Mouse (Mus musculus): ENCODE measurements around the gene Ccdc113. TPM values are rescaled to one million over a fixed set of nuclear protein-coding genes. Genes with fewer than 3 reads are reported as not detected.

Gene Ccdc113
- polyA plus RNA-seq, 1 experiment = not detected

DNA sequence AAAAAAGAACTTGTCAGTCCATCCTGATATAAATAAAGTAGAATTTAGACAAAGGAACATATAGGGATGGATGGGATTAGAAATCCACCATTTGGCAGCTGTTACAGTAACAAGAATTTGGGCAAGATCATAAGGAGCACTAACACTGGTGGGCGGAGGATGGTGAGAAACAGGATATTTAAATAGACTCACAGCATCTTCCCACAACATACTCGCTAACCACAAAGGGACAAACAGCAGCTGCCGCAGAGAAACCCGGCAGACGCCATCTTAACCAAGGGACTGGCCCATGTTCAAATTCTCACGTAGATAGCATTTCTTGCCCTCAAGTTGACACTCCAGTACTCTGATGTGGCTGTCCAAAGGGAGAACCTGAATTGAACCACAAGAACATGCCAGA lies 17.0 kb upstream of the Ccdc113 start:
- H3K79me3 ChIP-seq (ENCODE audit: low read depth) = no peaks in the 10 kb centered on the region
- H3K79me2 ChIP-seq (ENCODE audit: control insufficient read depth, insufficient read depth) = no peaks in the 10 kb centered on the region
- no peak overlapping the region for H3ac ChIP-seq (ENCODE audit: control insufficient read depth, insufficient read length, low read depth)
- no peaks in the 10 kb centered on the region for H3K36me3 ChIP-seq (ENCODE audit: control insufficient read depth, insufficient read depth)
- no peaks in the 10 kb centered on the region for H3K27me3 ChIP-seq (ENCODE audit: control insufficient read depth, insufficient read depth, insufficient read length)
- TF ChIP-seq CEBPB (IDR thresholded peaks at IDR 0.05; ENCODE audit: low read depth) (no peak), CTCF (IDR thresholded peaks at IDR 0.05; ENCODE audit: control insufficient read depth, insufficient read depth, insufficient read length) (no peak), FOSL1 (IDR thresholded peaks at IDR 0.05; ENCODE audit: insufficient read depth, low read length, poor library complexity, severe bottlenecking) (no peak), MAX (IDR thresholded peaks at IDR 0.05) (no peak), MYOD1 (IDR thresholded peaks at IDR 0.05; ENCODE audit: control insufficient read depth, insufficient read length, low read depth) (peak; percentile 38), MYOG (IDR thresholded peaks at IDR 0.05; ENCODE audit: control insufficient read depth, extremely low read depth, insufficient read length) (no peak), USF1 (IDR thresholded peaks at IDR 0.05; ENCODE audit: low read depth) (no peak)
- no peak overlapping the region for H3K4me3 ChIP-seq (ENCODE audit: insufficient read depth, poor library complexity, severe bottlenecking)

DNA sequence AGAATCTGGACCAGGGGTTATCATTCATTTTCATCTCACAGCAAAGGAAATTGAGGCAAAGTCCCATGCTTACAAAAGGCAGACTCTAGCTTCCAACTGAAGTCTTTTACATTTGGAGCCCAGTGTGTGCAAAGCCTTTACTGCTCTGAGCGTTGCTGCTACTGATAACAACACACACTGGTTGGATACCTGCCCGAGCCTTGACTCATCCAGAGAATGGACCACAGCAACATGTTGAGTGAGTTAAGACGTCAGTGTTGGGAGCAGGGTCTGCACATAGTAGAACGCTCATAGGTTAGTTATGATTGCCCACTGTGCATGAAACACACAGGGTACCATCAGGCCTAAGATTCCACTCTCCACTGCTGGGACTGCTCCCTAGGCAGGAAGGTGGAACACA lies 9.9 kb upstream of the Ccdc113 start:
- Histone ChIP-seq H3K27me3 (ENCODE audit: control insufficient read depth, insufficient read depth, insufficient read length) (peaks cover 26% of the 10 kb centered on the region), H3ac (ENCODE audit: control insufficient read depth, insufficient read length, low read depth) (no peak overlapping the region), H3K36me3 (ENCODE audit: control insufficient read depth, insufficient read depth) (no peaks in the 10 kb centered on the region), H3K79me3 (ENCODE audit: low read depth) (no peaks in the 10 kb centered on the region), H3K79me2 (ENCODE audit: control insufficient read depth, insufficient read depth) (no peaks in the 10 kb centered on the region), H3K4me3 (ENCODE audit: insufficient read depth, poor library complexity, severe bottlenecking) (no peak overlapping the region)
- TF ChIP-seq MYOG (IDR thresholded peaks at IDR 0.05; ENCODE audit: control insufficient read depth, extremely low read depth, insufficient read length) (no peak), MYOD1 (IDR thresholded peaks at IDR 0.05; ENCODE audit: control insufficient read depth, insufficient read length, low read depth) (no peak), MAX (IDR thresholded peaks at IDR 0.05) (no peak), CEBPB (IDR thresholded peaks at IDR 0.05; ENCODE audit: low read depth) (no peak), USF1 (IDR thresholded peaks at IDR 0.05; ENCODE audit: low read depth) (no peak), FOSL1 (IDR thresholded peaks at IDR 0.05; ENCODE audit: insufficient read depth, low read length, poor library complexity, severe bottlenecking) (no peak), CTCF (IDR thresholded peaks at IDR 0.05; ENCODE audit: control insufficient read depth, insufficient read depth, insufficient read length) (no peak)

DNA sequence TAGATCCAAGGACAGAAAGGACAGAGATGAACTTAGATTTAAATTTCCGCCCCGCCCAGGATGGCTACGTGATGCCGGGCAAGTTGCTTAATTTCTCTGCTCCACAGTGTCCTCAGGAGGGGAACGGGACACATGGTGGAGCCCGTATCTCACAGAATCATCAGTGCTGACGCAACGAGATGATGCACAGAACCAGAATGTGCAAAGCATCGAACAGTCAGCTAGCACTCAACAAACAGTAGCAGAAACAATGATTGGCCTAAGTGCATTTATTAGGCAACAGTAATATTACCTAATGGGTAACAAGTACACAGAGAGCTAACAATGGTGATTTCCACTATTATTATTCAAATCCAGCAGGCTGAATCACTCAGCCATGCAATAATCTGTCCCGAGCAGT lies 5.7 kb upstream of the Ccdc113 start:
- H3K4me3 ChIP-seq (ENCODE audit: insufficient read depth, poor library complexity, severe bottlenecking) = no peak overlapping the region

DNA sequence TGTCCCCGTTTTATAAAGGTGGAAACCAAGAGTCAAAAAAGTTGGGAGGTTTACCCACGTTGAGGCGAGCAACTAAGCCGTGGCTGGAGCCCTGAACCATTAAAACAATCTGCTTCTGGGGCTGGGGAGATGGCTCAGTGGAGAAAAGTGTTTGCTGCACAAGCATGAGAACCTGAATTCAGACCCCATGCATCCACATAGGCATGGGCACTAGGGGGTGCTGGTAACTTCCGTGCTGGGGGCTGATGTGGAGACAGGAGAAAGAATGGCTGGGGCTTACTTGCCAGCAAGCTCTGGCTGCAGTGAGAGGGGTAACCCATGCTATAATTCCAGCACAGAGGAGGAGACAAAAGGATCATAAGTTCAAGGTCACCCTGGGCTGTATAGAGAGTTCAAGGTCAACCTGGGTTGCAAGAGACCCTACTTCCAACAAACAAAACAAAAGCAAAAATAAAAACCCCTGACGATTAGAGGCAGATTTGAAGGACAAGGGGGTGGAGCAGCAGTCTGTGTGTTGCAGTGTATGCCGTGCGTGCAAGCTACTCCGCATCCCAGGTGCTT lies 5.1 kb upstream of the Ccdc113 start:
- H3K36me3 ChIP-seq (ENCODE audit: control insufficient read depth, insufficient read depth) = no peaks in the 10 kb centered on the region
- no peak overlapping the region for H3K4me3 ChIP-seq (ENCODE audit: insufficient read depth, poor library complexity, severe bottlenecking)
- H3K79me2 ChIP-seq (ENCODE audit: control insufficient read depth, insufficient read depth) = no peaks in the 10 kb centered on the region
- H3K79me3 ChIP-seq (ENCODE audit: low read depth) = no peaks in the 10 kb centered on the region
- peaks cover 32% of the 10 kb centered on the region for H3K27me3 ChIP-seq (ENCODE audit: control insufficient read depth, insufficient read depth, insufficient read length)
- no peak overlapping the region for H3ac ChIP-seq (ENCODE audit: control insufficient read depth, insufficient read length, low read depth)
- TF ChIP-seq MAX (IDR thresholded peaks at IDR 0.05) = no peak
- TF ChIP-seq MYOG (IDR thresholded peaks at IDR 0.05; ENCODE audit: control insufficient read depth, extremely low read depth, insufficient read length) = no peak
- no peak for TF ChIP-seq USF1 (IDR thresholded peaks at IDR 0.05; ENCODE audit: low read depth)

More for the DNA sequence above, 5.7 kb upstream of the Ccdc113 start:
- Histone ChIP-seq H3K36me3 (ENCODE audit: control insufficient read depth, insufficient read depth) (no peaks in the 10 kb centered on the region), H3ac (ENCODE audit: control insufficient read depth, insufficient read length, low read depth) (no peak overlapping the region), H3K79me3 (ENCODE audit: low read depth) (no peaks in the 10 kb centered on the region), H3K79me2 (ENCODE audit: control insufficient read depth, insufficient read depth) (no peaks in the 10 kb centered on the region), H3K27me3 (ENCODE audit: control insufficient read depth, insufficient read depth, insufficient read length) (peaks cover 32% of the 10 kb centered on the region)
- no peak for TF ChIP-seq MYOG (IDR thresholded peaks at IDR 0.05; ENCODE audit: control insufficient read depth, extremely low read depth, insufficient read length)
- TF ChIP-seq CEBPB (IDR thresholded peaks at IDR 0.05; ENCODE audit: low read depth) = no peak
- no peak for TF ChIP-seq FOSL1 (IDR thresholded peaks at IDR 0.05; ENCODE audit: insufficient read depth, low read length, poor library complexity, severe bottlenecking)
- TF ChIP-seq CTCF (IDR thresholded peaks at IDR 0.05; ENCODE audit: control insufficient read depth, insufficient read depth, insufficient read length) = no peak
- no peak for TF ChIP-seq USF1 (IDR thresholded peaks at IDR 0.05; ENCODE audit: low read depth)
- no peak for TF ChIP-seq MYOD1 (IDR thresholded peaks at IDR 0.05; ENCODE audit: control insufficient read depth, insufficient read length, low read depth)
- no peak for TF ChIP-seq MAX (IDR thresholded peaks at IDR 0.05)

DNA sequence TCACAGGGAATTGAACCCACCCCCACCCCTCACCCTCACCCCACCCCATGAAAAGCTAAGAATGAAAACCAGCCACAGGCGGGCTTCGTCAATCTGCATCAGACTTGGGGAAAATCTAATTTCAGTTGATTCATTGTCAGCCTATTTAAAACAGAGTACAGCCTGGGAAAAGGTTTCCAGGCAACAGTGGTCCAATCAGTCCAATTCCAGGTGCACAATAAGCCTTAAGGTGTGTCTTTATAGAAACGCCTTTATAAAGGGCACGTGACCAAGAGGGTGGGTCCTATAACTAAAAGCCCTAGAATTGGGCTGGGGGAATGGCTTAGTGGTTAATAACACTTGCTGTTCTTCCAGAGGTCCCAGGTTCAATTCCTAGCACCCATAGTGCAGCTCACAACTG lies 1.7 kb upstream of the Ccdc113 start:
- Histone ChIP-seq H3K27me3 (ENCODE audit: control insufficient read depth, insufficient read depth, insufficient read length) (peaks cover 21% of the 10 kb centered on the region), H3K4me3 (ENCODE audit: insufficient read depth, poor library complexity, severe bottlenecking) (no peak overlapping the region), H3ac (ENCODE audit: control insufficient read depth, insufficient read length, low read depth) (no peak overlapping the region), H3K79me3 (ENCODE audit: low read depth) (no peaks in the 10 kb centered on the region), H3K79me2 (ENCODE audit: control insufficient read depth, insufficient read depth) (no peaks in the 10 kb centered on the region), H3K36me3 (ENCODE audit: control insufficient read depth, insufficient read depth) (no peaks in the 10 kb centered on the region)
- TF ChIP-seq CTCF (IDR thresholded peaks at IDR 0.05; ENCODE audit: control insufficient read depth, insufficient read depth, insufficient read length) = no peak
- no peak for TF ChIP-seq USF1 (IDR thresholded peaks at IDR 0.05; ENCODE audit: low read depth)
- TF ChIP-seq MAX (IDR thresholded peaks at IDR 0.05) = no peak
- no peak for TF ChIP-seq MYOD1 (IDR thresholded peaks at IDR 0.05; ENCODE audit: control insufficient read depth, insufficient read length, low read depth)
- no peak for TF ChIP-seq FOSL1 (IDR thresholded peaks at IDR 0.05; ENCODE audit: insufficient read depth, low read length, poor library complexity, severe bottlenecking)

DNA sequence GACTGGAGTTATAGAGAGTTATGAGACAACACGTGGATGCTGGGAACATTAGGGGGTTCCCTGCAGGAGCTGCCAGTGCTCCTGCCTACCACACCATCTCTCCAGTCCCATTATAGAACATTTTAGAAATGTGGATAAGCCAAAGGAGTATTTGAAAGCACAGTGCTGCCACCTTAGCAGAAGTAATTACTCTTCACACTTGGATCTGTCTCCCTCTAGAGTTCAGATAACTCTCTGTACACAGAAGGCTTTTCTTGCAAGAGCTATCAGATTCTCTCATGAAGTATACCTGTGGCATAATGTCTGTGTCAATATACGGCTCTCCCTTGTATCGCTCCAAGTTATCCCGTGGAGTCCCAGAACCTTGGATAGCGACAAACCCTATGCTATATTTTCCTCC lies 5.6 kb downstream of the Ccdc113 start:
- no peak for TF ChIP-seq FOSL1 (IDR thresholded peaks at IDR 0.05; ENCODE audit: insufficient read depth, low read length, poor library complexity, severe bottlenecking)
- Histone ChIP-seq H3K27me3 (ENCODE audit: control insufficient read depth, insufficient read depth, insufficient read length) (peaks cover 12% of the 10 kb centered on the region), H3K36me3 (ENCODE audit: control insufficient read depth, insufficient read depth) (no peaks in the 10 kb centered on the region), H3K79me2 (ENCODE audit: control insufficient read depth, insufficient read depth) (no peaks in the 10 kb centered on the region), H3ac (ENCODE audit: control insufficient read depth, insufficient read length, low read depth) (no peak overlapping the region), H3K4me3 (ENCODE audit: insufficient read depth, poor library complexity, severe bottlenecking) (no peak overlapping the region), H3K79me3 (ENCODE audit: low read depth) (no peaks in the 10 kb centered on the region)

Data from C2C12 (cell line).